Comparison of ENCODE assay signal across 8 mouse cellular contexts in the genomic region with DNA sequence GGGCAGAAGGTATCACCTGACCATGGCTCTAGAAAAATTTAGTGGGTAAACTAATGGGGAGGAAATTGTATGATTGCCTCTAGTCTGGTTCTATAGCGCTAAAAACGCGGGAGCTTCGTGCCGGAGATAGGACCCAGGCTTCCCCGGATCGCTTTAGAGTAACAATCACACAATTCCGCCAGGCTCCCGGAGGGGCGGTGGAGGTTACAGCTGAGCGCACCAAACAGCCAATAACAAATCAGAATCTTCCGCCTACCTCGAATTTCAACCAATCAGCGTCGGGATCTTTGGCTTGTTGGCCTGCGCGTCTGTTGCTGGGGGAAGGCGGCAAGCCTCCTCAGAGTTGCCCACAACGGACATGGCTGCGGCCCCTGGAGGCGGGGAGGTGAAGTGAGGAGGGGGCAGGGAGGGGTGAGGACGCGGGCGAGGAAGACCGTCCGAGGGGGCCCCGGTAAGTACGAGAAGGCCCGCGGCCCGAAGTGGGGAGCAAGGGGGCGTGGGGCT. TPM values are rescaled to one million over a fixed set of nuclear protein-coding genes. Genes with fewer than 3 reads are reported as not detected.
A peak's percentile ranks its signal among the peaks of the same experiment; 100 is the strongest.
DNase-seq lines count a peak whose midpoint lies in the region; ATAC-seq and TF ChIP-seq lines count a peak whose summit lies in the region.

TSS of gene Tmem94 (plus strand) at position 331 of the 504 bp plus-strand sequence.

- no peak for TF ChIP-seq POLR2A in ES-Bruce4 (IDR thresholded peaks at IDR 0.05; ENCODE audit: insufficient read depth, low read length)

- peak within 1 kb of the TSS; percentile 73 for H3K4me3 ChIP-seq in ES-Bruce4 (ENCODE audit: low read depth, low read length)
- peak within 1 kb of the TSS; percentile 70 for H3K4me3 ChIP-seq in forebrain, embryonic 13.5 days
- peak within 1 kb of the TSS; percentile 82 for H3K4me3 ChIP-seq in liver, postnatal 0 days (ENCODE audit: low read depth, low read length)
- peak within 1 kb of the TSS; percentile 83 for H3K4me3 ChIP-seq in neural tube, embryonic 14.5 days (ENCODE audit: low read depth, low read length)

- no peak for TF ChIP-seq CTCF in ES-Bruce4 (IDR thresholded peaks at IDR 0.05; ENCODE audit: low read depth, low read length)
- TF ChIP-seq CTCF in liver, postnatal 0 days (IDR thresholded peaks at IDR 0.05; ENCODE audit: low read depth): peak; percentile 45

- 0 out of 2 replicates have a peak, but pooled peaks have one; percentile 46 for TF ChIP-seq EP300 in ES-Bruce4 (IDR thresholded peaks at IDR 0.05; ENCODE audit: insufficient read depth, low read depth, low read length)
- TF ChIP-seq EP300 in liver, postnatal 0 days (IDR thresholded peaks at IDR 0.05; ENCODE audit: low read depth): peak; percentile 95

- peak within 1 kb of the TSS; percentile 92 for H3K9ac ChIP-seq in ES-Bruce4 (ENCODE audit: low read depth, poor library complexity, severe bottlenecking)
- peak within 1 kb of the TSS; percentile 92 for H3K9ac ChIP-seq in forebrain, embryonic 13.5 days
- peak within 1 kb of the TSS; percentile 87 for H3K9ac ChIP-seq in liver, postnatal 0 days (replicated peaks)
- H3K9ac ChIP-seq in neural tube, embryonic 14.5 days (replicated peaks; ENCODE audit: low read depth, low read length): peak within 1 kb of the TSS; percentile 92

- DNase-seq in heart, postnatal 10 days: peak; percentile 98 to 99
- peak; percentile 98 for DNase-seq in large intestine, adult 2 months (ENCODE audit: low read depth, low spot score)
- peak; percentile 97 for DNase-seq in liver, postnatal 0 days
- peak; percentile 96 for DNase-seq in testis, postnatal 10 days (ENCODE audit: low spot score)

- no peaks in the 10 kb centered on the region for H3K4me1 ChIP-seq in ES-Bruce4 (ENCODE audit: control insufficient read depth, insufficient read depth, low read length)
- H3K4me1 ChIP-seq in forebrain, embryonic 13.5 days: peaks cover 31% of the 10 kb centered on the region
- peaks cover 19% of the 10 kb centered on the region for H3K4me1 ChIP-seq in liver, postnatal 0 days (ENCODE audit: insufficient read depth)
- H3K4me1 ChIP-seq in neural tube, embryonic 14.5 days (ENCODE audit: control insufficient read depth, insufficient read depth, low read length): peaks cover 24% of the 10 kb centered on the region

- H3K27me3 ChIP-seq in ES-Bruce4 (ENCODE audit: control insufficient read depth, insufficient read depth, low read length, poor library complexity, severe bottlenecking): no peaks in the 10 kb centered on the region
- no peaks in the 10 kb centered on the region for H3K27me3 ChIP-seq in forebrain, embryonic 13.5 days
- H3K27me3 ChIP-seq in liver, postnatal 0 days (ENCODE audit: insufficient read depth, low read length): no peaks in the 10 kb centered on the region
- H3K27me3 ChIP-seq in neural tube, embryonic 14.5 days (ENCODE audit: control insufficient read depth, insufficient read depth, low read length): no peaks in the 10 kb centered on the region

- peak; percentile 96 for ATAC-seq in cerebellum, adult (ENCODE audit: insufficient number of reproducible peaks, low FRiP score, low TSS enrichment)
- peak; percentile 98 for ATAC-seq in forebrain, embryonic 13.5 days
- ATAC-seq in liver, postnatal 0 days: peak; percentile 95
- ATAC-seq in neural tube, embryonic 14.5 days (ENCODE audit: low read depth): peak; percentile 96

- H3K36me3 ChIP-seq in ES-Bruce4 (ENCODE audit: control insufficient read depth, insufficient read depth, low read length, poor library complexity, severe bottlenecking): no peaks in the 10 kb centered on the region
- H3K36me3 ChIP-seq in forebrain, embryonic 13.5 days (ENCODE audit: poor library complexity, severe bottlenecking): no peaks in the 10 kb centered on the region
- H3K36me3 ChIP-seq in liver, postnatal 0 days (replicated peaks; ENCODE audit: insufficient read depth, low read length): no peaks in the 10 kb centered on the region
- no peaks in the 10 kb centered on the region for H3K36me3 ChIP-seq in neural tube, embryonic 14.5 days (ENCODE audit: control insufficient read depth, insufficient read depth, low read length)

- WGBS in forebrain, embryonic 13.5 days: under 1% methylated on average over 30 of the region's 32 CpGs
- under 1% methylated on average over 32 of the region's 32 CpGs for WGBS in large intestine, adult 2 months
- WGBS in liver, postnatal 0 days (ENCODE audit: insufficient replicate concordance): under 1% methylated on average over 32 of the region's 32 CpGs
- WGBS in neural tube, embryonic 14.5 days: 1% methylated on average over 32 of the region's 32 CpGs

- H3K4me2 ChIP-seq in forebrain, embryonic 13.5 days: peak within 1 kb of the TSS; percentile 75
- H3K4me2 ChIP-seq in liver, postnatal 0 days (ENCODE audit: low read depth, low read length): peak within 1 kb of the TSS; percentile 84
- peak within 1 kb of the TSS; percentile 86 for H3K4me2 ChIP-seq in neural tube, embryonic 14.5 days (ENCODE audit: low read depth, low read length)

- intact Hi-C loops in heart, postnatal 10 days (cut with DNase I): loop anchor here (1.0 to 5.0 kb wide), 2 partner anchors 43 to 44 kb away; no protein-coding TSS in a partner anchor

- 0 out of 2 replicates have a peak, but pooled peaks cover 4% of the 10 kb centered on the region for H3K9me3 ChIP-seq in ES-Bruce4 (replicated peaks; ENCODE audit: control insufficient read depth, insufficient read depth, low read length, poor library complexity, severe bottlenecking)
- no peaks in the 10 kb centered on the region for H3K9me3 ChIP-seq in forebrain, embryonic 13.5 days (replicated peaks)
- H3K9me3 ChIP-seq in liver, postnatal 0 days (ENCODE audit: low read length): no peaks in the 10 kb centered on the region
- H3K9me3 ChIP-seq in neural tube, embryonic 14.5 days (ENCODE audit: control insufficient read depth, low read length): no peaks in the 10 kb centered on the region

- no peak within 1 kb of the TSS for H3K27ac ChIP-seq in ES-Bruce4 (ENCODE audit: insufficient read depth, low read length)
- H3K27ac ChIP-seq in forebrain, embryonic 13.5 days: peak within 1 kb of the TSS; percentile 90
- peak within 1 kb of the TSS; percentile 83 for H3K27ac ChIP-seq in liver, postnatal 0 days (ENCODE audit: low read depth)
- H3K27ac ChIP-seq in neural tube, embryonic 14.5 days (ENCODE audit: low read depth, low read length): peak within 1 kb of the TSS; percentile 93

RNA-seq across cellular contexts. Expression of gene Tmem94, which starts in this region (rescaled TPM):
- 29.2 and 32.6 TPM in 2 replicates for polyA plus RNA-seq in ES-Bruce4 (2011; ENCODE audit: insufficient read depth, insufficient read length, low read depth, missing spikeins)
- 28.0 and 29.5 TPM in 2 replicates for polyA plus RNA-seq in forebrain, embryonic 13.5 days (2015; fragmentation: Nextera tagmentation; extraction: Ambion mirVana)
- total RNA-seq in heart, postnatal 10 days (2021): 100 to 1,000 TPM; 106 to 116 TPM
- polyA plus RNA-seq in large intestine, adult 2 months (2012; rRNA removed): 57.9 and 85.8 TPM in 2 replicates
- polyA plus RNA-seq in liver, postnatal 0 days (2015; fragmentation: Nextera tagmentation; extraction: Ambion mirVana): 4.1 and 4.2 TPM in 2 replicates
- 17.0 and 21.7 TPM in 2 replicates for polyA plus RNA-seq in neural tube, embryonic 14.5 days (2014; fragmentation: Nextera tagmentation; extraction: Ambion mirVana)
